Mouse (Mus musculus): ENCODE results near the gene Slc38a5. TPM values are rescaled to one million over a fixed set of nuclear protein-coding genes. Genes with fewer than 3 reads are reported as not detected.
A peak's percentile ranks its signal among the peaks of the same experiment; 100 is the strongest.

Slc38a5 gene
- polyA plus RNA-seq, 1 experiment = 37.7 TPM

DNA sequence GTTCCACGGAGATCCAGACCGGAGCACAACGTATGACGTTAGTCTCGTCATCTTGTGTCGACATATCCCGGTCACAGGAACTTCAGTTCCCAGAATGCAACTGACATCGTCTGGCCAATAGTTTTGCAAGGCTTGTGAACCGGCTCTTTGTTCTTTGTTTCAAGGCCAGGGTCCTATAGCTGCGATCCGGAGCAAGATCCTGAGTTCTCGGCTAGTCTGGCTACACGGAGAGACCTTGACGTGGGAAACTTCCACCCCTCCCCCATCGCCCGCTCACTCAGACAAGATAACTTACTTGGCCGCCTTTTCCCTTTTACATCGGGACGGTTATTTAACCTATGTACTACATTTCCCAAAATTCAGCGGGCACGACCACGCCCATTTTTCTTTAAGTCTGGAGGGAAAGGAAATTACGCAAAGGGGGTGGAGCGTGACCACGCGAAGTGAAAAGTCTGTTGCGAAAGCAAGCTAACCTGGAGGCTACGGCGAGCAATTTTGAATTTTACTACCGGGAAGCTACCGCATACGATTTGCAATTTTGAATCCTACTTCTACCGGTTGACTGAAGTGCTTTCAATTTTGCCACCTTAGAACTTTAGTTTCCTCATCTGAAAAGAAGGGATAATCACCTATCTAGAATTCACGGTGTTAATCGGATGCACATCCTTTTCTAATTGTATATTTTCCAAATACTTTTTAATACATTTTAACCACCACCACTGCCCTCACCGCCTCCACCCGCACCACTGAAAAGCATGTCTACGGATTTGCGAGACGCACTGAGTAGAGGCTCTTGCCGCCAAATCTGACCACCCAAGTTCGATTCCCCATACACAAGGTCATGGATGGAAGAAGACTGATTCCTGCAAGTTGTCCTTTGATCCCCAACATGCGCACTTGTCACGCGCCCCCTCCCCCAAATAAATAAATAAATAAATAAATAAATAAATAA lies 18.3 kb upstream of the Slc38a5 start, which contains the start of gene Ftsj1:
Gene Ftsj1 (minus strand): TSS at position 73 of the 952 bp plus-strand sequence.
- peak; percentile 97 for DNase-seq (ENCODE audit: low read depth)
- no peak for TF ChIP-seq CTCF (IDR thresholded peaks at IDR 0.05; ENCODE audit: borderline replicate concordance, extremely low read depth, insufficient read depth, insufficient read length)

DNA sequence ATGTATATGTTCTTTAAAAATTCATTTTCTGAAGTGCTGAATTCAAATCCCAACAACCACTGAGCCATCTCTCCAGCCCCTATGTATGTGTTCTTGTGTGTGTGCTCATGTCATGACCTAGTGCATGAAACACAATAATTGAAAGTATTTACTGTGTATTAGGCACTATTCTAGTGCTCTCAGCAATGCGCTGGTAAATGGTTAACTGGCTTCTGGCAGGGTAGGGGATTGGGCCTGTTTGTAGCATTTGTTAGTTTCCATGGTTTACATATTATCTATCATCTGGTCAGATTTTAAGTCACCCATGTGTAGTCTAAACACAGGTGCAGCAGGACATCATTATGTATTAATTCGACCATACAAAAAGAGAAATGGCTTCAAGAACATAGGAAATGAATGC lies 17.2 kb upstream of the Slc38a5 start:
- no peak for DNase-seq (ENCODE audit: low read depth)
- TF ChIP-seq CTCF (IDR thresholded peaks at IDR 0.05; ENCODE audit: borderline replicate concordance, extremely low read depth, insufficient read depth, insufficient read length) (no peak), POLR2A (IDR thresholded peaks at IDR 0.05; ENCODE audit: borderline replicate concordance, extremely low read depth, insufficient read depth, insufficient read length, poor library complexity, severe bottlenecking) (no peak)

- TF ChIP-seq POLR2A (IDR thresholded peaks at IDR 0.05; ENCODE audit: borderline replicate concordance, extremely low read depth, insufficient read depth, insufficient read length, poor library complexity, severe bottlenecking) (no peak), CTCF (IDR thresholded peaks at IDR 0.05; ENCODE audit: borderline replicate concordance, extremely low read depth, insufficient read depth, insufficient read length) (no peak)
- DNase-seq (ENCODE audit: low read depth) = no peak
Observed at GRCm38 (mm10) chrX:8255807-8256206, 15.1 kb upstream of the Slc38a5 start.

DNA sequence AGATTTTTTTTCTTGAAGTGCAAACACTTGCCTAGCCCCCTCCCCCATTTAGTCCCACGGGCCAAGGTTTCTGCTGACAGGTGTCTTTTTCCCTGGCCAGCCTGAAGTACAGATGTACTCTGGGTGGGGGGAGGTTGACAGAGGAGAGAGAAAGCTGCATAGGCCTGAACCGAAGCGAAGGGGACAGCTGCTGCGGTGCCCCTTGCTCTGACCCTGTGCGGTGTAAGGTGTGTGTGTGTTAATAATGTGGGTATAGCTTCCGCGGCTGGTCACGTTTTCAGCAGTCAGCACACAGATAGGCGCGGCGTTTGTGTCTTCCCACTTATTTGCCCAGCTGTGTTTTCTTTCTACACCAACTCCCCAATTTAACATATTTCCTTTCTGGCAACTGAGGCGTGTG lies 11.5 kb upstream of the Slc38a5 start:
- TF ChIP-seq POLR2A (IDR thresholded peaks at IDR 0.05; ENCODE audit: borderline replicate concordance, extremely low read depth, insufficient read depth, insufficient read length, poor library complexity, severe bottlenecking) = no peak
- TF ChIP-seq CTCF (IDR thresholded peaks at IDR 0.05; ENCODE audit: borderline replicate concordance, extremely low read depth, insufficient read depth, insufficient read length) = no peak
- DNase-seq (ENCODE audit: low read depth) = no peak

GRCm38 (mm10) chrX:8263156-8263804 lies 7.7 kb upstream of the Slc38a5 start:
- no peak for DNase-seq (ENCODE audit: low read depth)
- TF ChIP-seq CTCF (IDR thresholded peaks at IDR 0.05; ENCODE audit: borderline replicate concordance, extremely low read depth, insufficient read depth, insufficient read length) (no peak), POLR2A (IDR thresholded peaks at IDR 0.05; ENCODE audit: borderline replicate concordance, extremely low read depth, insufficient read depth, insufficient read length, poor library complexity, severe bottlenecking) (no peak)

GRCm38 (mm10) chrX:8264222-8264621 lies 6.7 kb upstream of the Slc38a5 start:
- TF ChIP-seq CTCF (IDR thresholded peaks at IDR 0.05; ENCODE audit: borderline replicate concordance, extremely low read depth, insufficient read depth, insufficient read length) (no peak), POLR2A (IDR thresholded peaks at IDR 0.05; ENCODE audit: borderline replicate concordance, extremely low read depth, insufficient read depth, insufficient read length, poor library complexity, severe bottlenecking) (no peak)
- no peak for DNase-seq (ENCODE audit: low read depth)

GRCm38 (mm10) chrX:8272000-8272399 lies 1.1 kb downstream of the Slc38a5 start:
- TF ChIP-seq CTCF (IDR thresholded peaks at IDR 0.05; ENCODE audit: borderline replicate concordance, extremely low read depth, insufficient read depth, insufficient read length) (no peak), POLR2A (IDR thresholded peaks at IDR 0.05; ENCODE audit: borderline replicate concordance, extremely low read depth, insufficient read depth, insufficient read length, poor library complexity, severe bottlenecking) (no peak)
- no peak for DNase-seq (ENCODE audit: low read depth)

- DNase-seq (ENCODE audit: low read depth) = no peak
- TF ChIP-seq CTCF (IDR thresholded peaks at IDR 0.05; ENCODE audit: borderline replicate concordance, extremely low read depth, insufficient read depth, insufficient read length) = no peak
- TF ChIP-seq POLR2A (IDR thresholded peaks at IDR 0.05; ENCODE audit: borderline replicate concordance, extremely low read depth, insufficient read depth, insufficient read length, poor library complexity, severe bottlenecking) = no peak
Observed at GRCm38 (mm10) chrX:8274056-8274455, 3.1 kb downstream of the Slc38a5 start.

GRCm38 (mm10) chrX:8288621-8289020 lies 17.7 kb downstream of the Slc38a5 start:
- TF ChIP-seq CTCF (IDR thresholded peaks at IDR 0.05; ENCODE audit: borderline replicate concordance, extremely low read depth, insufficient read depth, insufficient read length) = no peak
- TF ChIP-seq POLR2A (IDR thresholded peaks at IDR 0.05; ENCODE audit: borderline replicate concordance, extremely low read depth, insufficient read depth, insufficient read length, poor library complexity, severe bottlenecking) = no peak
- DNase-seq (ENCODE audit: low read depth) = no peak

GRCm38 (mm10) chrX:8309302-8309701 lies 38.4 kb downstream of the Slc38a5 start:
- DNase-seq (ENCODE audit: low read depth) = no peak
- TF ChIP-seq POLR2A (IDR thresholded peaks at IDR 0.05; ENCODE audit: borderline replicate concordance, extremely low read depth, insufficient read depth, insufficient read length, poor library complexity, severe bottlenecking) (no peak), CTCF (IDR thresholded peaks at IDR 0.05; ENCODE audit: borderline replicate concordance, extremely low read depth, insufficient read depth, insufficient read length) (no peak)

DNA sequence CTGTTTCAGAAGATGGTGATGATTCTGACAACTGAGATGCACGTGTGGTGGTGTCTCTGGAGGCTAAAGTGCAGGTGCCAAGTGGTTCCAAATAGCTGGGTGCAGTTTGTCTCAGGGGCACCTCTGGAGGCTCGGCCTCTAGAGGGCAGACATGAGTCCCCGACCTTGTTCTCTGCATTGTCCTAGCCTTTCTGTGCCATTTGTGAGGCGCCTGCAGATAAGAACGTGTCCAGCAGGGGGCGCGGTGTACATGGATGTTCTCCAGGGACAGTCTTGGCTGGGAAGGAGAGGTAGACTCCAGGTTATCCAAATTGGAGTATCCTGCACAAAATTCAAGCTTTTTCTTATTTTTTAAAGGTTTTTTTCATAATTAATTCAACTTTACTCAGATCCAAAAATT lies 44.0 kb downstream of the Slc38a5 start:
- DNase-seq (ENCODE audit: low read depth) = peak; percentile 1
- peak; percentile 22; the same call in 1 of the 2 replicates for TF ChIP-seq CTCF (IDR thresholded peaks at IDR 0.05; ENCODE audit: borderline replicate concordance, extremely low read depth, insufficient read depth, insufficient read length)

DNA sequence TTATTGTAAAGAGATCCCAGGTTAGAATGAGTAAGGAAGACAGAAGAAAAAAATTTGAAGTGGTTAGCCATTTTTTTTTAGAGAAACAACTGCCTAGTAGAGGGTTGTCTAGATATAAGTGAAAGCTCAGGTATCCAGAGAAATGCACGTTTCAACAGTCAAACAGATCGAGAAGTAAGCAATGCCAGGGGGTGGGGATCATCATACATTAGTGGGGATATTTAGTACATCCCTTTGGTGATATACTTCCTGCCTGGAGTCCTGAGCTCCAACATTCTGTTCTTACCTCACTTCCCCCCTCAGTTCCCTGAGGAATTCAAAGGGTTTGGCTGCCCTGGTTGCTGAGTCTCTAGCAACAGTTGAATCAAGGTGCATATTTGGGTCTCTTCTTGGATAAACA lies 56.2 kb downstream of the Slc38a5 start, which contains the start of gene Ssxb10:
Gene Ssxb10 (plus strand): TSS at position 301 of the 400 bp plus-strand sequence.
- DNase-seq (ENCODE audit: low read depth) = no peak
- TF ChIP-seq CTCF (IDR thresholded peaks at IDR 0.05; ENCODE audit: borderline replicate concordance, extremely low read depth, insufficient read depth, insufficient read length) (no peak), POLR2A (IDR thresholded peaks at IDR 0.05; ENCODE audit: borderline replicate concordance, extremely low read depth, insufficient read depth, insufficient read length, poor library complexity, severe bottlenecking) (no peak)
